ENCODE assay signal across 9 mouse cellular contexts in genomic region chr11:72050168-72050894, GRCm38 (mm10). TPM values are rescaled to one million over a fixed set of nuclear protein-coding genes. Genes with fewer than 3 reads are reported as not detected.
DNase-seq lines count a peak whose midpoint lies in the region; ATAC-seq and TF ChIP-seq lines count a peak whose summit lies in the region.
"Had no signal": no experiment of that assay in that cellular context is flagged by ENCODE, and none has a peak within 500 bp of the region (broad histone marks: within the 10 kb centered on the region; RNA-seq: fewer than 3 reads in every experiment).

No protein-coding gene starts in this region.

- peaks cover 11% of the 10 kb centered on the region for H3K36me3 ChIP-seq in kidney, embryonic 14.5 days (ENCODE audit: control insufficient read depth, insufficient read depth, low read length)
- H3K36me3 ChIP-seq in forebrain, postnatal 0 days (ENCODE audit: insufficient read depth), result no peaks in the 10 kb centered on the region
- H3K36me3 ChIP-seq in midbrain, embryonic 10.5 days, result peaks cover 35% of the 10 kb centered on the region

- peaks cover 8% of the 10 kb centered on the region; the same call in 1 of the 2 replicates for H3K4me1 ChIP-seq in kidney, embryonic 14.5 days (ENCODE audit: control insufficient read depth, insufficient read depth, low read length)
- H3K4me1 ChIP-seq in forebrain, postnatal 0 days (ENCODE audit: insufficient read depth), result no peaks in the 10 kb centered on the region; the same call in 1 of the 2 replicates
- H3K4me1 ChIP-seq in midbrain, embryonic 10.5 days, result peaks cover 28% of the 10 kb centered on the region

- H3K27me3 ChIP-seq in kidney, embryonic 14.5 days (ENCODE audit: control insufficient read depth, insufficient read depth, low read length), result peaks cover 25% of the 10 kb centered on the region; the same call in 1 of the 2 replicates
- H3K27me3 ChIP-seq in forebrain, postnatal 0 days (ENCODE audit: insufficient read depth, low read length), result no peaks in the 10 kb centered on the region
- peaks cover 56% of the 10 kb centered on the region for H3K27me3 ChIP-seq in midbrain, embryonic 10.5 days (ENCODE audit: low read depth, poor library complexity, severe bottlenecking)

- H3K9ac ChIP-seq in kidney, embryonic 14.5 days (ENCODE audit: low read depth, low read length), result peak overlapping the region; percentile 57; the same call in 1 of the 2 replicates
- peak overlapping the region; percentile 63 for H3K9ac ChIP-seq in forebrain, postnatal 0 days

- 18% methylated on average over 14 of the region's 14 CpGs for WGBS in kidney, embryonic 14.5 days
- 15% methylated on average over 14 of the region's 14 CpGs for WGBS in forebrain, postnatal 0 days
- 23% methylated on average over 14 of the region's 14 CpGs for WGBS in midbrain, embryonic 10.5 days

- ATAC-seq in kidney, embryonic 14.5 days (ENCODE audit: low FRiP score, low TSS enrichment), result no peak; the same call in 1 of the 2 replicates
- ATAC-seq in forebrain, postnatal 0 days, result no peak
- no peak for ATAC-seq in activated CD4-positive, CD25-positive, alpha-beta regulatory T cell, adult 4 months

- peak overlapping the region; percentile 56 for H3K4me3 ChIP-seq in kidney, embryonic 14.5 days (ENCODE audit: low read length)
- H3K4me3 ChIP-seq in forebrain, postnatal 0 days (ENCODE audit: low read depth, low read length), result peak overlapping the region; percentile 57
- peak overlapping the region; percentile 69 for H3K4me3 ChIP-seq in midbrain, embryonic 10.5 days

- H3K27ac ChIP-seq in kidney, embryonic 14.5 days (ENCODE audit: low read depth, low read length), result no peak overlapping the region
- H3K27ac ChIP-seq in forebrain, postnatal 0 days (ENCODE audit: low read depth, low read length), result peak overlapping the region; percentile 66
- H3K27ac ChIP-seq in midbrain, embryonic 10.5 days (replicated peaks), result peak overlapping the region; percentile 70; the same call in 1 of the 2 replicates

- DNase-seq in kidney, adult 9 months, result no peak
- DNase-seq in adipocyte (ENCODE audit: low spot score), result peak; percentile 25
- DNase-seq in forebrain, postnatal 0 days, result no peak
- DNase-seq in midbrain, embryonic 10.5 days (ENCODE audit: low spot score), result no peak
- no peak for DNase-seq in thymus, postnatal 10 days (ENCODE audit: low spot score in 2 of 2)
- DNase-seq in kidney, postnatal 14 days, result no peak

- no peak for TF ChIP-seq CTCF in forebrain, postnatal 0 days (IDR thresholded peaks at IDR 0.05; ENCODE audit: low read depth)

- H3K9me3 ChIP-seq in kidney, embryonic 14.5 days (ENCODE audit: control insufficient read depth, low read length), result no peaks in the 10 kb centered on the region
- H3K9me3 ChIP-seq in forebrain, postnatal 0 days (ENCODE audit: low read length), result no peaks in the 10 kb centered on the region
- H3K9me3 ChIP-seq in midbrain, embryonic 10.5 days (replicated peaks), result no peaks in the 10 kb centered on the region

- peak overlapping the region; percentile 94 for H3K4me2 ChIP-seq in kidney, embryonic 14.5 days (replicated peaks; ENCODE audit: low read depth, low read length)
- H3K4me2 ChIP-seq in forebrain, postnatal 0 days (ENCODE audit: low read depth), result peak overlapping the region; percentile 86

RNA-seq across cellular contexts. Expression of gene Pimreg, which starts 8.5 kb away (rescaled TPM):
- 140 and 144 TPM in 2 replicates for polyA plus RNA-seq in kidney, embryonic 14.5 days (2014; fragmentation: Nextera tagmentation; extraction: Ambion mirVana)
- total RNA-seq in forebrain, postnatal 0 days (2014; rRNA removed), result 13.2 and 14.9 TPM in 2 replicates
- 20.6 and 22.0 TPM in 2 replicates for polyA plus RNA-seq in forebrain, postnatal 0 days (2015; fragmentation: Nextera tagmentation; extraction: Ambion mirVana)
- 251 and 280 TPM in 2 replicates for polyA plus RNA-seq in midbrain, embryonic 10.5 days (2016; fragmentation: Nextera tagmentation; extraction: Ambion mirVana)
- polyA plus RNA-seq in activated CD4-positive, CD25-positive, alpha-beta regulatory T cell, adult 4 months (2017; shearing (Covaris generic)), result 1 to 10 TPM; 9.5 to 9.7 TPM

RNA-seq across cellular contexts. Expression of gene Aipl1, which starts 13.0 kb away (rescaled TPM):
- 0.09 and 0.24 TPM in 2 replicates for polyA plus RNA-seq in kidney, embryonic 14.5 days (2014; fragmentation: Nextera tagmentation; extraction: Ambion mirVana)
- total RNA-seq in forebrain, postnatal 0 days (2014; rRNA removed), result 0.19 and 0.31 TPM in 2 replicates
- 0.23 and 0.33 TPM in 2 replicates for polyA plus RNA-seq in forebrain, postnatal 0 days (2015; fragmentation: Nextera tagmentation; extraction: Ambion mirVana)
- 0.67 and 0.97 TPM in 2 replicates for polyA plus RNA-seq in midbrain, embryonic 10.5 days (2016; fragmentation: Nextera tagmentation; extraction: Ambion mirVana)
- under 1 TPM in 1 of 2 experiments, not detected in 1; 0.33 TPM for polyA plus RNA-seq in activated CD4-positive, CD25-positive, alpha-beta regulatory T cell, adult 4 months (2017; shearing (Covaris generic))
- total RNA-seq: heart, postnatal 14 days had no signal
